In the genomic region with DNA sequence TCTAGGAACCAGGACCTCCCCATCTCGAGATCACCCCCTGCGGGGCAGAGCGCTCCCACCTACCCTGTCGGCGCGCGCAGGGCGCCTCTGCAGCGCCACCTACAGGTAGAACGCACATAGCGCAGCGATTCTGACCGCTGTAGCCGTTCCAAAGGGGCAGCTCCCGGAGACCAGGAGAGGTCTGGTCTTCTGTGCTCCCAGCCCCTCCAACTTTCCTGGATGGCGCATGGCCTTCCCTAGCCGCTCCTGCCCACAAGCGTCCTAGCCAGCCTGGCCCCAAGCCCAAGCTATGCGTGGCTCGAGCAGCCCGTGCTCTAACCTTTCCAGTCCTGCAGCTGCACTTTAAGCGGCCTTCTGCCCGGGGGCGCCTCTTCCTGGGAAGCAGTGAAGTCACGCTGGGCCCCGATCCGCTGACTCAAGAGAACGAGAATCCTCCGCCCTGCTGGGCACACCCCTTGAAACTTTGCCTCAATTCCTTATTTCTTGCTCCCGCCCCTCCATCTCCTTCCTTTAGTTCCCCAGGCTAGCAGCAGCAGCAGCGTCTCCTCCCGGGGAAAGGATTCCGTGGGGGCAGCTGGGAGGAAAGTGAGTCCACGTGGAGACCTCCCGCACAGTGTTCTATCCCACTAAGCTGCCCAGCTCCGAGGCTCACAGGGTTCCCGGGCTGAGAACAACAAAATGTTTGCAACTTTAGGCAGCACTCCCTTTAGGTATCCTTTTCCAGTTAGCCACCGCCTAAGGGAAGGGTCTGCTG, we compare ENCODE assay signal across 8 mouse cellular contexts. TPM values are rescaled to one million over a fixed set of nuclear protein-coding genes. Genes with fewer than 3 reads are reported as not detected.
DNase-seq lines count a peak whose midpoint lies in the region; ATAC-seq and TF ChIP-seq lines count a peak whose summit lies in the region.

Gene Elf4, minus strand, starts transcription at position 379 of the 754 bp plus-strand sequence.

- H3K9ac ChIP-seq in forebrain, embryonic 12.5 days, result peak within 1 kb of the TSS; percentile 42
- H3K9ac ChIP-seq in lung, embryonic 15.5 days, result peak within 1 kb of the TSS; percentile 46; the same call in 1 of the 2 replicates

- H3K36me3 ChIP-seq in E14TG2a.4 (ENCODE audit: insufficient read depth, low read length), result no peaks in the 10 kb centered on the region
- no peaks in the 10 kb centered on the region for H3K36me3 ChIP-seq in forebrain, embryonic 12.5 days (replicated peaks)
- no peaks in the 10 kb centered on the region for H3K36me3 ChIP-seq in lung, embryonic 15.5 days

- intact Hi-C loops in heart, postnatal 25 days (cut with DNase I), result loop anchor here (2.0 kb wide), 1 partner anchor 40 kb away; no protein-coding TSS in a partner anchor

- peak; percentile 85; the same call in 1 of the 2 replicates for ATAC-seq in forebrain, embryonic 12.5 days (ENCODE audit: low FRiP score)
- peak; percentile 80 for ATAC-seq in lung, embryonic 15.5 days (ENCODE audit: borderline replicate concordance, extremely low read depth, low FRiP score, low TSS enrichment)

- peak within 1 kb of the TSS; percentile 83 for H3K27ac ChIP-seq in bone marrow macrophage, adult 2 months (ENCODE audit: insufficient read depth, low read depth, low read length)
- no peak within 1 kb of the TSS for H3K27ac ChIP-seq in forebrain, embryonic 12.5 days
- H3K27ac ChIP-seq in lung, embryonic 15.5 days, result no peak within 1 kb of the TSS; the same call in 1 of the 2 replicates
- no peak within 1 kb of the TSS for H3K27ac ChIP-seq in olfactory bulb, adult 2 months (ENCODE audit: insufficient read depth, low read depth, low read length)

- H3K4me3 ChIP-seq in E14TG2a.4 (replicated peaks; ENCODE audit: low read length), result peak within 1 kb of the TSS; percentile 77
- H3K4me3 ChIP-seq in bone marrow macrophage, adult 2 months (ENCODE audit: insufficient read depth, low read length), result peak within 1 kb of the TSS; percentile 76
- peak within 1 kb of the TSS; percentile 33 for H3K4me3 ChIP-seq in forebrain, embryonic 12.5 days (replicated peaks)
- H3K4me3 ChIP-seq in lung, embryonic 15.5 days, result peak within 1 kb of the TSS; percentile 38
- H3K4me3 ChIP-seq in olfactory bulb, adult 2 months (ENCODE audit: insufficient read depth, low read depth, low read length), result peak within 1 kb of the TSS; percentile 58

- H3K27me3 ChIP-seq in E14TG2a.4 (ENCODE audit: insufficient read depth, low read length), result peaks cover 4% of the 10 kb centered on the region; the same call in 1 of the 2 replicates
- H3K27me3 ChIP-seq in forebrain, embryonic 12.5 days, result no peaks in the 10 kb centered on the region
- H3K27me3 ChIP-seq in lung, embryonic 15.5 days, result no peaks in the 10 kb centered on the region

- H3K4me2 ChIP-seq in forebrain, embryonic 12.5 days, result peak within 1 kb of the TSS; percentile 56
- H3K4me2 ChIP-seq in lung, embryonic 15.5 days, result peak within 1 kb of the TSS; percentile 68

- peak; percentile 43 for DNase-seq in heart, postnatal 25 days (ENCODE audit: low spot score)
- DNase-seq in large intestine, adult 2 months (ENCODE audit: low read depth, low spot score), result no peak
- DNase-seq in thymus, postnatal 0 days (ENCODE audit: low spot score), result peak; percentile 64

- 19% methylated on average over 38 of the region's 38 CpGs for WGBS in forebrain, embryonic 12.5 days
- 16% methylated on average over 38 of the region's 38 CpGs for WGBS in large intestine, adult 2 months
- 14% methylated on average over 38 of the region's 38 CpGs for WGBS in lung, embryonic 15.5 days
- 14% methylated on average over 38 of the region's 38 CpGs for WGBS in olfactory bulb, adult 2 months

- H3K4me1 ChIP-seq in E14TG2a.4 (replicated peaks; ENCODE audit: low read depth, low read length), result peaks cover 19% of the 10 kb centered on the region
- H3K4me1 ChIP-seq in bone marrow macrophage, adult 2 months (ENCODE audit: control insufficient read depth, insufficient read depth, low read length), result peaks cover 10% of the 10 kb centered on the region
- H3K4me1 ChIP-seq in forebrain, embryonic 12.5 days, result no peaks in the 10 kb centered on the region
- H3K4me1 ChIP-seq in lung, embryonic 15.5 days, result 0 out of 2 replicates have a peak, but pooled peaks cover 3% of the 10 kb centered on the region
- H3K4me1 ChIP-seq in olfactory bulb, adult 2 months (ENCODE audit: control insufficient read depth, insufficient read depth, low read length), result peaks cover 10% of the 10 kb centered on the region

- peak; percentile 48 for TF ChIP-seq CTCF in E14TG2a.4 (conservative IDR thresholded peaks at IDR 0.05; ENCODE audit: low read length)
- TF ChIP-seq CTCF in bone marrow macrophage, adult 2 months (IDR thresholded peaks at IDR 0.05; ENCODE audit: low read depth, low read length), result peak; percentile 71
- TF ChIP-seq CTCF in olfactory bulb, adult 2 months (IDR thresholded peaks at IDR 0.05; ENCODE audit: insufficient read depth, low read depth, low read length), result peak; percentile 78; the same call in 1 of the 2 replicates

- TF ChIP-seq POLR2A in bone marrow macrophage, adult 2 months (IDR thresholded peaks at IDR 0.05; ENCODE audit: borderline replicate concordance, low read depth, low read length), result no peak
- no peak for TF ChIP-seq POLR2A in olfactory bulb, adult 2 months (IDR thresholded peaks at IDR 0.05; ENCODE audit: insufficient read depth, low read depth, low read length)

- H3K9me3 ChIP-seq in E14TG2a.4 (ENCODE audit: low read length), result no peaks in the 10 kb centered on the region
- no peaks in the 10 kb centered on the region for H3K9me3 ChIP-seq in forebrain, embryonic 12.5 days
- H3K9me3 ChIP-seq in lung, embryonic 15.5 days, result no peaks in the 10 kb centered on the region

RNA-seq across cellular contexts. Expression of gene Elf4, which starts in this region (rescaled TPM):
- polyA plus RNA-seq in bone marrow macrophage, adult 2 months (2012; ENCODE audit: insufficient read depth, insufficient read length, missing spikeins), result 46.8 and 49.2 TPM in 2 replicates
- polyA plus RNA-seq in forebrain, embryonic 12.5 days (2016; fragmentation: Nextera tagmentation; extraction: Ambion mirVana), result 1.6 and 1.7 TPM in 2 replicates
- total RNA-seq in heart, postnatal 25 days (2021), result 1 to 10 TPM; 6.0 to 6.4 TPM
- 23.1 and 34.6 TPM in 2 replicates for polyA plus RNA-seq in large intestine, adult 2 months (2012; rRNA removed)
- polyA plus RNA-seq in lung, embryonic 15.5 days (2015; fragmentation: Nextera tagmentation; extraction: Ambion mirVana), result 5.0 and 6.3 TPM in 2 replicates
- not detected in 2 replicates for polyA plus RNA-seq in olfactory bulb, adult 2 months (2012; ENCODE audit: insufficient read depth, insufficient read length, low replicate concordance, missing spikeins)
- 9.9 TPM in 2 replicates for polyA plus RNA-seq in thymus, postnatal 0 days (2015; fragmentation: Nextera tagmentation; extraction: Ambion mirVana)
